Mouse (Mus musculus) midbrain, embryonic 13.5 days (tissue): Measurements from ENCODE around the gene Pyroxd1. TPM values are rescaled to one million over a fixed set of nuclear protein-coding genes. Genes with fewer than 3 reads are reported as not detected.

Experiments
- polyA plus RNA-seq: library from polyadenylated mRNA; unstranded; fragments of >200 nt; fragmentation: Nextera tagmentation; extraction: Ambion mirVana; gene quantifications from 2 replicates; pipeline ENCODE4 v1.2.1, GENCODE M21; 2015

Pyroxd1 gene
- polyA plus RNA-seq, 1 experiment from 2014 or later = 24.2 TPM

Other genes with a start within 250 kb of the Pyroxd1 start
- not detected in 2 replicates for gene Slco1a6, start 137.1 kb upstream of the Pyroxd1 start, polyA plus RNA-seq
- 0.99 and 1.3 TPM in 2 replicates for gene Iapp, start 47.2 kb upstream of the Pyroxd1 start, polyA plus RNA-seq
- 0.24 and 0.57 TPM in 2 replicates for gene Slco1a5, start 22.7 kb upstream of the Pyroxd1 start, polyA plus RNA-seq
- 31.2 and 34.1 TPM in 2 replicates for gene Recql, start 41.4 kb downstream of the Pyroxd1 start, polyA plus RNA-seq
- gene Golt1b, start 41.6 kb downstream of the Pyroxd1 start, polyA plus RNA-seq = 86.3 and 93.2 TPM in 2 replicates
- gene Spx, start 67.8 kb downstream of the Pyroxd1 start, polyA plus RNA-seq = 5.5 and 6.5 TPM in 2 replicates
- 0.05 TPM in 1 of 2 replicates, not detected in the other for gene Gys2, start 127.5 kb downstream of the Pyroxd1 start, polyA plus RNA-seq
- gene Ldhb, start 162.3 kb downstream of the Pyroxd1 start, polyA plus RNA-seq = 466 and 473 TPM in 2 replicates
- 11.0 and 11.4 TPM in 2 replicates for gene Kcnj8, start 226.0 kb downstream of the Pyroxd1 start, polyA plus RNA-seq